In the genomic region with DNA sequence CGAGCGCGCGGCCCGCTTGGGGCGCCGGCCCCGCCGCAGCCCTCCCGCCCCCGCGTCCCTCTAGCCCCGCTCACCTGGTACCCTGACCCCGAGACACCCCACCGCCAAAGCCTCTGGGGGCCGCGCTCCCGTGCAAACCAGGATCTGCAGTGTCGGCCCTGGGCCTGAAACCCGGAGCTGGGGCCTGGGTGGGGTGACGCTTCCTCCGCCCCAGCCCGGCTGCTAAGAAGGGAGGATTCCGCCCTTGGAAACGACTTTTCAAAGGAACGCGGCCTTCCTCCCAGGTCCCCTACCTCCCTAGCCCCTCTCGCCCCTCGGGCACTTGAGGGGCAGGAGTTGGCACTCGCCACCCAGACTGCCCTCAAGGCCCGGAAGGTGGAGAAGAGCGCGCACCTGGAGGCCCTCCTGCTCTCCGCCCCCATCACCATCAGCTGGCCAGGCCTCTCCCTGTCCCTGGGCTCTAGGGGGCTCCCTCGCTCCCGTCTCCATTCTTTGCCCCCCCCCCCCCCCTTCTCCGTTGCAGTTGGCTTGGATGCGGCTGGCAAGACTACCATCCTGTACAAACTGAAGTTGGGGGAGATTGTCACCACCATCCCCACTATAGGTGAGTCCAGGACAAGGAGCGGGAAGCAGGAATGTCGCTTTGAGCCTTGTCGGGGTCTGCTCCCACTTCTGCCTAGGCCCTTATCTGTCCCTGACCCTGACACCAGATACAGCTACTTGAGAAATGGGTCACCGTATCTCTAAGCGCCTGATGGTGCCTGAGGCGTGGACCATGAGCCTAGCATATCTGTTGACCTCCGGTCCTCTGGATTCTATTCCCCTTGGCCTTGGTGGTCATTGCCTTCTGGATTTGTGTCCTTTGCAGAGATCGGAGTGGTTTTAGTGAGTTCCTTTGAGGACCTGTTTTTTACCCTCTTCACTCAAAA, we compare ENCODE assay signal across 8 mouse cellular contexts. TPM values are rescaled to one million over a fixed set of nuclear protein-coding genes. Genes with fewer than 3 reads are reported as not detected.
DNase-seq lines count a peak whose midpoint lies in the region; ATAC-seq lines count a peak whose summit lies in the region.

No protein-coding gene starts in this region.

- H3K27ac ChIP-seq in hindbrain, embryonic 16.5 days (ENCODE audit: low read depth, low read length): peak overlapping the region; percentile 85

- intact Hi-C loops in left cerebral cortex, postnatal 36 days (cut with DNase I): loop anchor here (1.0 to 5.0 kb wide), 2 partner anchors 58 to 162 kb away; no protein-coding TSS in a partner anchor

- peak overlapping the region; percentile 70 for H3K4me2 ChIP-seq in hindbrain, embryonic 16.5 days (ENCODE audit: low read length)

- peak overlapping the region; percentile 86 for H3K4me3 ChIP-seq in hindbrain, embryonic 16.5 days (ENCODE audit: low read length)

- peaks cover 11% of the 10 kb centered on the region for H3K36me3 ChIP-seq in hindbrain, embryonic 16.5 days (ENCODE audit: control insufficient read depth, insufficient read depth, low read length)

- DNase-seq in R1 (ENCODE audit: low read depth, low spot score): peak; percentile 46
- DNase-seq in cerebellum, adult 9-10 months: peak; percentile 73
- peak; percentile 34 to 52 for DNase-seq in frontal cortex, adult 2 months (ENCODE audit: extremely low spot score in 1 of 2, low spot score in 1 of 2)
- DNase-seq in left cerebral cortex, postnatal 36 days (ENCODE audit: low spot score in 2 of 2): peak; percentile 61 to 72
- peak; percentile 44 for DNase-seq in right cerebral cortex, postnatal 4 days

- H3K9me3 ChIP-seq in hindbrain, embryonic 16.5 days (ENCODE audit: control insufficient read depth, low read length): no peaks in the 10 kb centered on the region

- WGBS in hindbrain, embryonic 16.5 days: 15% methylated on average over 33 of the region's 46 CpGs

- H3K9ac ChIP-seq in hindbrain, embryonic 16.5 days (ENCODE audit: low read depth, low read length): peak overlapping the region; percentile 95

- H3K4me1 ChIP-seq in hindbrain, embryonic 16.5 days (ENCODE audit: control insufficient read depth, insufficient read depth, low read depth, low read length): peaks cover 32% of the 10 kb centered on the region

- H3K27me3 ChIP-seq in hindbrain, embryonic 16.5 days (replicated peaks; ENCODE audit: control insufficient read depth, insufficient read depth, low read length): no peaks in the 10 kb centered on the region

- ATAC-seq in hindbrain, embryonic 16.5 days: peak; percentile 44
- ATAC-seq in megakaryocyte-erythroid progenitor cell, adult 5-6 weeks (replicated peaks; ENCODE audit: low FRiP score, low TSS enrichment, poor library complexity, severe bottlenecking): peak; percentile 29
- ATAC-seq in activated CD4-positive, CD25-positive, alpha-beta regulatory T cell, adult 4 months: no peak

RNA-seq across cellular contexts. Expression of a gene that starts 0.7 kb away (rescaled TPM):
- 400 and 444 TPM in 2 replicates for polyA plus RNA-seq in frontal cortex, adult 2 months (2012; rRNA removed)
- 450 and 472 TPM in 2 replicates for polyA plus RNA-seq in hindbrain, embryonic 16.5 days (2015; fragmentation: Nextera tagmentation; extraction: Ambion mirVana)
- total RNA-seq in left cerebral cortex, postnatal 36 days (2021): 100 to 1,000 TPM; 254 to 319 TPM
- total RNA-seq in megakaryocyte-erythroid progenitor cell, adult 5-6 weeks (2014; fragmentation: Nextera tagmentation): 74.2 and 89.2 TPM in 2 replicates
- 43.2 and 45.6 TPM in 2 replicates for total RNA-seq in megakaryocyte-erythroid progenitor cell, adult 5-6 weeks (2017)
- polyA plus RNA-seq in activated CD4-positive, CD25-positive, alpha-beta regulatory T cell, adult 4 months (2017; shearing (Covaris generic)): 10 to 100 TPM; 57.7 to 57.8 TPM

RNA-seq across cellular contexts. Expression of a gene that starts 3.6 kb away (rescaled TPM):
- 0.04 TPM in 1 of 2 replicates, not detected in the other for polyA plus RNA-seq in frontal cortex, adult 2 months (2012; rRNA removed)
- not detected in 2 replicates for polyA plus RNA-seq in hindbrain, embryonic 16.5 days (2015; fragmentation: Nextera tagmentation; extraction: Ambion mirVana)
- not detected for total RNA-seq in left cerebral cortex, postnatal 36 days (2021)
- 0.32 and 0.48 TPM in 2 replicates for total RNA-seq in megakaryocyte-erythroid progenitor cell, adult 5-6 weeks (2014; fragmentation: Nextera tagmentation)
- total RNA-seq in megakaryocyte-erythroid progenitor cell, adult 5-6 weeks (2017): not detected in 2 replicates
- polyA plus RNA-seq in activated CD4-positive, CD25-positive, alpha-beta regulatory T cell, adult 4 months (2017; shearing (Covaris generic)): not detected

RNA-seq across cellular contexts. Expression of a gene that starts 4.2 kb away (rescaled TPM):
- polyA plus RNA-seq in frontal cortex, adult 2 months (2012; rRNA removed): 9.0 and 9.4 TPM in 2 replicates
- 10.4 and 12.6 TPM in 2 replicates for polyA plus RNA-seq in hindbrain, embryonic 16.5 days (2015; fragmentation: Nextera tagmentation; extraction: Ambion mirVana)
- 10 to 100 TPM; 19.0 to 24.8 TPM for total RNA-seq in left cerebral cortex, postnatal 36 days (2021)
- 4.2 and 4.3 TPM in 2 replicates for total RNA-seq in megakaryocyte-erythroid progenitor cell, adult 5-6 weeks (2014; fragmentation: Nextera tagmentation)
- 10.4 and 12.1 TPM in 2 replicates for total RNA-seq in megakaryocyte-erythroid progenitor cell, adult 5-6 weeks (2017)
- 1 to 10 TPM; 5.9 to 8.0 TPM for polyA plus RNA-seq in activated CD4-positive, CD25-positive, alpha-beta regulatory T cell, adult 4 months (2017; shearing (Covaris generic))

RNA-seq across cellular contexts. Expression of a gene that starts 25.1 kb away (rescaled TPM):
- polyA plus RNA-seq in frontal cortex, adult 2 months (2012; rRNA removed): 0.21 TPM in 1 of 2 replicates, not detected in the other
- polyA plus RNA-seq in hindbrain, embryonic 16.5 days (2015; fragmentation: Nextera tagmentation; extraction: Ambion mirVana): 0.29 TPM in 1 of 2 replicates, not detected in the other
- not detected for total RNA-seq in left cerebral cortex, postnatal 36 days (2021)
- not detected in 2 replicates for total RNA-seq in megakaryocyte-erythroid progenitor cell, adult 5-6 weeks (2014; fragmentation: Nextera tagmentation)
- total RNA-seq in megakaryocyte-erythroid progenitor cell, adult 5-6 weeks (2017): not detected in 2 replicates
- polyA plus RNA-seq in activated CD4-positive, CD25-positive, alpha-beta regulatory T cell, adult 4 months (2017; shearing (Covaris generic)): not detected

RNA-seq across cellular contexts. Expression of a gene that starts 26.2 kb away (rescaled TPM):
- polyA plus RNA-seq in frontal cortex, adult 2 months (2012; rRNA removed): 7.2 and 8.5 TPM in 2 replicates
- polyA plus RNA-seq in hindbrain, embryonic 16.5 days (2015; fragmentation: Nextera tagmentation; extraction: Ambion mirVana): 15.0 and 18.2 TPM in 2 replicates
- total RNA-seq in left cerebral cortex, postnatal 36 days (2021): 10 to 100 TPM; 19.1 to 22.4 TPM
- 73.2 and 81.9 TPM in 2 replicates for total RNA-seq in megakaryocyte-erythroid progenitor cell, adult 5-6 weeks (2014; fragmentation: Nextera tagmentation)
- 112 and 158 TPM in 2 replicates for total RNA-seq in megakaryocyte-erythroid progenitor cell, adult 5-6 weeks (2017)
- polyA plus RNA-seq in activated CD4-positive, CD25-positive, alpha-beta regulatory T cell, adult 4 months (2017; shearing (Covaris generic)): 10 to 100 TPM; 25.2 to 29.9 TPM
